Mouse (Mus musculus) embryonic facial prominence, embryonic 10.5 days (tissue): ENCODE results near the gene Ccnt2. TPM values are rescaled to one million over a fixed set of nuclear protein-coding genes. Genes with fewer than 3 reads are reported as not detected.

ENCODE experiments used
- DNase-seq: peaks from one replicate; pipeline ENCODE4 v3.0.0-alpha.2; 2017; ENCODE audit warnings: low spot score
- H3K27ac ChIP-seq: fragments of 300-500 bp; sonication (generic); replicated peaks from 2 replicates; pipeline ENCODE4 v1.5.1; 2016; ENCODE audit warnings: mild to moderate bottlenecking
- H3K27me3 ChIP-seq: fragments of 300-500 bp; sonication (generic); replicated peaks from 2 replicates; pipeline ENCODE4 v1.6.1; 2016; ENCODE audit warnings: low read depth, mild to moderate bottlenecking; ENCODE audit not compliant: poor library complexity, severe bottlenecking
- H3K36me3 ChIP-seq: fragments of 300-500 bp; sonication (generic); replicated peaks from 2 replicates; pipeline ENCODE4 v1.6.1; 2016; ENCODE audit warnings: mild to moderate bottlenecking, moderate library complexity
- H3K4me1 ChIP-seq: fragments of 300-500 bp; sonication (generic); 2 replicates; pipeline ENCODE4 v1.6.1; 2016
- H3K4me3 ChIP-seq: fragments of 300-500 bp; sonication (generic); 2 replicates; pipeline ENCODE4 v1.5.1; 2016; ENCODE audit warnings: mild to moderate bottlenecking, moderate library complexity
- H3K9me3 ChIP-seq: fragments of 300-500 bp; sonication (generic); 2 replicates; pipeline ENCODE4 v1.6.1; 2016; ENCODE audit warnings: mild to moderate bottlenecking
- WGBS: fragments of 180-500 bp; shearing (Covaris S2); methylation state at CpG from one replicate; pipeline ENCODE4 v1.1.7; 2016; 5-methylcytosine and 5-hydroxymethylcytosine counted together
- polyA plus RNA-seq: library from polyadenylated mRNA; unstranded; fragments of >200 nt; fragmentation: Nextera tagmentation; extraction: Ambion mirVana; gene quantifications from 2 replicates; pipeline ENCODE4 v1.2.1, GENCODE M21; 2016

Ccnt2 gene
- polyA plus RNA-seq, 1 experiment from 2014 or later = 102 TPM

DNA sequence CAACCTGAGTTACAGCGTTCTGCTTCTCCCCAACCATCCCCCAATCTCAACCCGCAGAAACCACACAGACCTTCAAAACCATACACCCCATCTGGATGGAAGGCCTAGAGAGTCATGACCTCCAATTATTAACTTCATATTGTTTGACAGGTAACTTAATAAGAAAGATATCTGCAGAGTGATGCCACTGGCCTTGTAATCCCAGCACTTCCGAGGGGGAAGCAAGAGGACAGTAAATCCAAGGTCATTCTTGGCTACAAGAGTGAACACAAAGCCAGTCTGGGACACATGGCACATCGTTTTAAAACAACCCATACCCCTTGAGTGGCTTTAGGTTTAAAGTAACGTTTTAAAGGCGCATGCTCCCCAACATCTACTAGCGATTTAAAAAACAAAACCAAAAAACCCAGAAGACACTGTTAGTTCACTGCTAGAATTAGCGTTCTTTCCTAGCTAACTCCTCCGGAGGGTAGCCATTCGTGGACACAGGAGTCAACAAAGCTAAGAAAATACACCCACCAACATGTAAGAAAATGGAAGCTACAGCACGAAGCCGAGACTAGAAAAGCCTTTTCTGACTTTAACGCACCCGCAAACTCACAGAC, 664 bp upstream of the Ccnt2 start:
- peaks cover 18% of the 10 kb centered on the region for H3K36me3 ChIP-seq
- H3K4me1 ChIP-seq = peaks cover 27% of the 10 kb centered on the region
- H3K27me3 ChIP-seq = no peaks in the 10 kb centered on the region
- H3K4me3 ChIP-seq = peak overlapping the region; percentile 96
- H3K27ac ChIP-seq = peak overlapping the region; percentile 97
- no peak for DNase-seq
- WGBS = 2% methylated on average over 14 of the region's 14 CpGs
- H3K9me3 ChIP-seq = no peaks in the 10 kb centered on the region

DNA sequence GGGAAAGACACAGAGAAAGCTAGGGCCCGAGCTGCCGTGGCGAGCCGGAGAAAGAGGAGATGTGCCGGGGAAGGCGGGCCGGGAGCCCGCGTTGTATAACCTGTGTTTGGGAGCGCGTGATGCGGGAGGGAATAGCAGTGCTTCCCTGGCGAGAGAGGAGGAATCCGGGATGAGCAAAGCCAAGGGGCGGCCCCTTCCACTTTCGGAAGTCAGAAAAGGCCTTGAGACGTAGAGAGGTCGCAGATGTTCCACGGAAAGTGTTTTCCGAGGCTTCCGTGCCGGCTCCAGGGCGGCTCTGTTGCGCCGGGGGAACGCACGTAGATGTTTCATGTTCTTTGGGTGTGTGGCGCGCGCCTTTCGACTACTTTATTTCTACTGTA, 527 bp downstream of the Ccnt2 start:
- Histone ChIP-seq H3K4me3 (peak overlapping the region; percentile 96), H3K9me3 (no peaks in the 10 kb centered on the region), H3K27me3 (no peaks in the 10 kb centered on the region), H3K4me1 (peaks cover 27% of the 10 kb centered on the region), H3K36me3 (peaks cover 29% of the 10 kb centered on the region), H3K27ac (peak overlapping the region; percentile 97)
- DNase-seq = no peak
- under 1% methylated on average over 31 of the region's 31 CpGs for WGBS

GRCm38 (mm10) chr1:127775206-127775720, 1.3 kb downstream of the Ccnt2 start:
- H3K27me3 ChIP-seq = no peaks in the 10 kb centered on the region
- WGBS = 12% methylated on average over 10 of the region's 10 CpGs
- peak overlapping the region; percentile 96 for H3K4me3 ChIP-seq
- peak overlapping the region; percentile 97 for H3K27ac ChIP-seq
- H3K4me1 ChIP-seq = peaks cover 27% of the 10 kb centered on the region
- no peaks in the 10 kb centered on the region for H3K9me3 ChIP-seq
- H3K36me3 ChIP-seq = peaks cover 29% of the 10 kb centered on the region
- DNase-seq = no peak

DNA sequence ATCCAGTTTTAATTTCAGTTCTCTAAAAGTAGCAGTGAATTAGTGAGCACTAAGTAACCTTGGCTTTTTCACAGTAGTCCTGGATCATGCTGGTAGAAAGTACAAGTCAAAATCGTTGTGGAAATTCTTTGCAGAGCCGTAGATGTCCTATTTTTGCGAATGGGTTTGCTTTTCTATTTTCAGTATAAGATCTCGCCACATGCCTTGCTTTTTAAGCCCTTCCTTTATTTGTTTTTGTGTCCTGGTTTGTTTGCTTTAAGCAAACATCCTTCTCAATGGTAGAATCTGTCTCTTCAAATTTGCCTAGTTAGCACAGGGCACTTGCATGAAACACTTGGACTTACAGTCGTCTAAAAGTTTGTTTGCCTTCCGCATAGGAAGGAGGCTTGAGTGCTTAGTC, 2.3 kb downstream of the Ccnt2 start:
- peaks cover 28% of the 10 kb centered on the region for H3K36me3 ChIP-seq
- no peaks in the 10 kb centered on the region for H3K27me3 ChIP-seq
- no peak for DNase-seq
- peak overlapping the region; percentile 96 for H3K4me3 ChIP-seq
- H3K9me3 ChIP-seq = no peaks in the 10 kb centered on the region
- H3K27ac ChIP-seq = no peak overlapping the region
- WGBS = 69% methylated on average over 6 of the region's 6 CpGs
- peaks cover 27% of the 10 kb centered on the region for H3K4me1 ChIP-seq

GRCm38 (mm10) chr1:127778611-127779010, 4.6 kb downstream of the Ccnt2 start:
- Histone ChIP-seq H3K36me3 (peaks cover 20% of the 10 kb centered on the region), H3K4me1 (peaks cover 20% of the 10 kb centered on the region), H3K27ac (no peak overlapping the region), H3K4me3 (no peak overlapping the region), H3K27me3 (no peaks in the 10 kb centered on the region), H3K9me3 (no peaks in the 10 kb centered on the region)
- 88% methylated on average over 3 of the region's 3 CpGs for WGBS
- DNase-seq = no peak

GRCm38 (mm10) chr1:127780142-127780541, 6.2 kb downstream of the Ccnt2 start:
- H3K4me1 ChIP-seq = peaks cover 19% of the 10 kb centered on the region
- no peaks in the 10 kb centered on the region for H3K27me3 ChIP-seq
- 52% methylated on average over 3 of the region's 3 CpGs for WGBS
- DNase-seq = no peak
- H3K27ac ChIP-seq = no peak overlapping the region
- no peak overlapping the region for H3K4me3 ChIP-seq
- no peaks in the 10 kb centered on the region for H3K9me3 ChIP-seq
- H3K36me3 ChIP-seq = peaks cover 30% of the 10 kb centered on the region

- no peak overlapping the region for H3K27ac ChIP-seq
- H3K4me1 ChIP-seq = peaks cover 13% of the 10 kb centered on the region
- H3K9me3 ChIP-seq = no peaks in the 10 kb centered on the region
- H3K27me3 ChIP-seq = no peaks in the 10 kb centered on the region
- DNase-seq = no peak
- no peak overlapping the region for H3K4me3 ChIP-seq
- WGBS = 67% methylated on average over 2 of the region's 2 CpGs
- H3K36me3 ChIP-seq = peaks cover 30% of the 10 kb centered on the region
Observed at GRCm38 (mm10) chr1:127780849-127781248, 6.9 kb downstream of the Ccnt2 start.

DNA sequence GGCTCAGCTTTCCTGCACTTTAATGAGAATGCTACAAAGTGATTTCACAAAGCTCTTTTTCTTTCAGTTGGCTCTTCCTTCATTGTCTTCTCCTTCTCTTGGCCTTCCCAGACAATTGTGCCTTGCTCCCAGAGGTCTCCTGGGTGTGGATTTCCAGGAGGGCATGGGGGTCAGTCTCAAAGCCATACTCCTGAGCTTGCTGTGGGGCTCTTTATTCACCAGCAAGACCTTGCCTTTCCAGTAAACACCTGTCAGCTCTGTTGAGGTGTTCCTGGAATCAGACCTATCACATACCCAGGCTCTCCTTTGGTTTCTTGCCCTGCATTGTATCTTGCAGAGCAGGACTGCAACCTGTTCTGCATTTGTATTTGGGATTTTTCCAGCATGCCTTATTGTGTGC, 9.9 kb downstream of the Ccnt2 start:
- Histone ChIP-seq H3K4me1 (peaks cover 13% of the 10 kb centered on the region), H3K27ac (no peak overlapping the region), H3K36me3 (peaks cover 16% of the 10 kb centered on the region), H3K4me3 (no peak overlapping the region), H3K9me3 (no peaks in the 10 kb centered on the region), H3K27me3 (no peaks in the 10 kb centered on the region)
- DNase-seq = no peak

- no peaks in the 10 kb centered on the region for H3K9me3 ChIP-seq
- peaks cover 12% of the 10 kb centered on the region for H3K36me3 ChIP-seq
- H3K27ac ChIP-seq = no peak overlapping the region
- no peak overlapping the region for H3K4me3 ChIP-seq
- no peaks in the 10 kb centered on the region for H3K27me3 ChIP-seq
- DNase-seq = no peak
- H3K4me1 ChIP-seq = peaks cover 13% of the 10 kb centered on the region
- 82% methylated on average over 1 of the region's 1 CpGs for WGBS
Observed at GRCm38 (mm10) chr1:127785882-127786281, 11.9 kb downstream of the Ccnt2 start.

DNA sequence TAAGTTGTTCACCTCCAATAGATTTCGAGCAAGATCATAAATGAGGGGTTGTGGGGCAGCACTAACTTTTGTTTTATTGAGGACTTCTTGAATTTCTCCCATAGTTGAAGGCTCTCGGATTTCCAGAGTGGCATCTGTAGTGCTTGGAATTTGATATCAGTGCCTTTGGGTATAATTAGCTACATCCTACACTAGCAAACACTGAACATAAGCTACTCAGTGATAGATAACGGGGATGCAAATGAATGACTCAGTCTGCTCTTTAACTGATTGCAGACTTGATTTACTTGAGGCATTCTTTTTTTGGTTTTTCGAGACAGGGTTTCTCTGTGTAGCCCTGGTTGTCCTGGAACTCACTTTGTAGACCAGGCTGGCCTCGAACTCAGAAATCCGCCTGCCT, 15.0 kb downstream of the Ccnt2 start:
- Histone ChIP-seq H3K9me3 (no peaks in the 10 kb centered on the region), H3K4me3 (no peak overlapping the region), H3K27ac (no peak overlapping the region), H3K4me1 (peaks cover 13% of the 10 kb centered on the region), H3K36me3 (peaks cover 34% of the 10 kb centered on the region), H3K27me3 (no peaks in the 10 kb centered on the region)
- 62% methylated on average over 6 of the region's 6 CpGs for WGBS
- no peak for DNase-seq

DNA sequence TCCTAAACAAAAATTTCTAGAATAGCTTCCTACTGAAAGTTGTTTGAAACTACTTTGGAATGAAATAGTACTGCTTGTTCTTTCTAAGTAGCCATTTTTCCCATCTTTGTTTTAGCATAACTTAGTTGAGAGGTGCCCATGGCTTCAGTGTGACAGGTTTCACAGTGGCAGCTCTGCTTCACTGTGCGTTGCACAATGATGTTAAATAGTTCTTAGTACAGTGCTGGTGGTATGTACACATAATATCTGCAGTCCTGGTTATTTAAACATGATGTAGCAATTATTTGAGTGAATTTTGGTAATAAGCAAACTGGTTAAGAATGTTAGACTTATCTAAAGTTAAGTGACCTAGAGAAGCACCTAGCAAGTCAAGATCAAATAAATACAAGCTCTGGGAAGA, 19.5 kb downstream of the Ccnt2 start:
- Histone ChIP-seq H3K27me3 (no peaks in the 10 kb centered on the region), H3K4me3 (no peak overlapping the region), H3K36me3 (peaks cover 47% of the 10 kb centered on the region), H3K9me3 (no peaks in the 10 kb centered on the region), H3K27ac (no peak overlapping the region), H3K4me1 (peaks cover 5% of the 10 kb centered on the region)
- no peak for DNase-seq
- 95% methylated on average over 1 of the region's 1 CpGs for WGBS

DNA sequence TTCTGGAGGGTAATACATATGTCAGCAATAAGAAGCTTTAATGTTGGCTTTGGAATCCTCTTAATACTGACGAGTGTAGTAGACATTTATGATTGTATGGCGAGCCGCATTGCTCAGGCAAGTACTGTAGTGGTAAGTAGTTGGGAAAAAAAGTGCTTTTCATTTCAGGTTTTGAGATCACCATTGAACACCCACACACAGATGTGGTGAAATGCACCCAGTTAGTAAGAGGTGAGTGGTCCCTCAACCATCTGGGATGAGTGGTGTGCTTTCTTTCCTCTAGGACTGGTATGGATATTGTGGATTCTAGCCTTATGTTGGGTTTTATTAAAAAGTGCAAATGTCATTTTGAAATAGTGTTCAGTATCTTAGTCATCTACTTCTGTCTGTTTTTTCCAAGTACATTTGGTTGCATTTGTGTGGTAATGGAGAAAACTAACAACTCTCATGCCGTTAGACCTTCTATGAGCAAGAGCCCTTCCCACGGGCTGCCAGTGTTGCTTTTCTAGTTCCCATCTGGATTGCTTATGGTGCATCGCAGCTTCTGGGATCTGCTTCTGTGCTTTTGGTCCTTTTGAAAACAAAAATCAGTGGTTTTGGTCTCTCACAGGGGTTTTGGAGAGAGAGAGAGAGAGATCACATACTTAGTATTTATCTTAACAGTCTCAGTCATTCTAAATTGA, 21.3 kb downstream of the Ccnt2 start:
- 95% methylated on average over 6 of the region's 6 CpGs for WGBS
- Histone ChIP-seq H3K36me3 (peaks cover 60% of the 10 kb centered on the region), H3K4me1 (no peaks in the 10 kb centered on the region), H3K27ac (no peak overlapping the region), H3K4me3 (no peak overlapping the region), H3K9me3 (no peaks in the 10 kb centered on the region), H3K27me3 (no peaks in the 10 kb centered on the region)
- DNase-seq = no peak

DNA sequence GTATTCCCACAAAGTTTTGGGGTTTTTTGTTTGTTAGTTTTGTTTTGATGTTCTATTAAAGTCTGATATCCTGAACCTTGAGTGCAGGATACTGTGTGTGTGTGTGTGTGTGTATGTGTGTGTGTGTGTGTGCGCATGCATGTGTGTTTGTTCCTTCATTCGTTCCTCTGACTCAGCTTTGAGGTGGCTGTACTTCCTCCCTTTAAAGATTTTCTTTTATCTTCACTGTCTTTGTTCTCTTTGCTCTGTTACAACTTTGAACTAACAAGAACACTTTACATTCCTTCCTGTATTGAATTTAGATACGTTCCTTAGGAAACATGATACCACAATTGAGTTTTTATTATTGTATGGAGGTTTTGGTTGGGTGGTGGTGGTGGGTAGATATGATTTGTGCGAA, 22.4 kb downstream of the Ccnt2 start:
- DNase-seq = no peak
- H3K27ac ChIP-seq = no peak overlapping the region
- H3K36me3 ChIP-seq = peaks cover 70% of the 10 kb centered on the region
- no peaks in the 10 kb centered on the region for H3K27me3 ChIP-seq
- WGBS = 81% methylated on average over 4 of the region's 4 CpGs
- H3K4me1 ChIP-seq = no peaks in the 10 kb centered on the region
- no peaks in the 10 kb centered on the region for H3K9me3 ChIP-seq
- H3K4me3 ChIP-seq = no peak overlapping the region
